Mouse (Mus musculus) thymus, adult 18-20 months (tissue): ENCODE data around the gene 4931422A03Rik.

Experiments
- DNase-seq, 2 experiments: peaks; one replicate each; pipeline ENCODE4 v3.0.0; 2022; ENCODE audit warnings: mixed read lengths in 2 of 2

4931422A03Rik gene

DNA sequence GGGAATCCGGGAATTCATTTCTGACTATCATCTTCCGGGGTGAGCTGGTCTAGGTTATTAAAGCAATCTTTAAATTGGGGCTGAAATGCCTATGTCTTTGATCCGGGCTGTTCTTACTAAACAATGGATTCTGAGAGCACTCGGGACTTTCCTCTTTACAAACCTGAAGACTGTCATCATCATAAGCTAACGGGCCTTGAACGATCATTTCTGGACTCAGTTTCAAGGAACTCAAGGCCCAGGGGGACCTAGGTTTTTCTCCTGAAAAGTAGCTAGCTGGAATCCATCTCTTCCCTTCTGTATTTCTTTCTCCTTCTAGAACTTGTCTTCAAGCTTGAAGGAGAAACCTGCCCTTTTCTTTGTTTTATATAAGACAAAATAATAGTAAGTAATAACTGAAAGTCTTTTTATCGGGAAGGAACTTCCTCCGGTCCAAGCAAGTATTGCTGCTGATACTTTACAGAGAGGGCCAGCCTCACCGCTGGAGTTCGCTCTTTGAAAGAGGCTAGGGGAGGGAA, 59.2 kb downstream of the 4931422A03Rik start:
- no peak for DNase-seq

DNA sequence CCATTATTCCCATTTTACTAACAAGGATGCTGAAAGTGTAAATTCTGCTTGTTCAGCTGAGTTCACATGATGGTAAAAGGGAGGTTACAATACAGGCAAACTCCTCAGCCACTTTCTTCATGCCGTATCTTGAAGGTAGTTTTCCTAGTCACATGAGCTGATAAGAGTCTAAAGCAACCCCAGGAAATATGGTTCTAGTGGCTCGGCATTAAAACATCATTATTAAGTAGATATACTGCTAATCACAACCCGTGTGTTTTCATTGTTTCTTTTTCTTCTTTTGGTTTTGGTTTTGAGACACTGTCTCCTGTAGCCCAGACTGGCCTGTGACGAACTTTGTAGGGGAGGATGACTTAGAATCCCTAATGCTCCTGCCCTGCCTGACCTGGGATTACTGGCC, 60.0 kb downstream of the 4931422A03Rik start:
- DNase-seq: no peak

DNA sequence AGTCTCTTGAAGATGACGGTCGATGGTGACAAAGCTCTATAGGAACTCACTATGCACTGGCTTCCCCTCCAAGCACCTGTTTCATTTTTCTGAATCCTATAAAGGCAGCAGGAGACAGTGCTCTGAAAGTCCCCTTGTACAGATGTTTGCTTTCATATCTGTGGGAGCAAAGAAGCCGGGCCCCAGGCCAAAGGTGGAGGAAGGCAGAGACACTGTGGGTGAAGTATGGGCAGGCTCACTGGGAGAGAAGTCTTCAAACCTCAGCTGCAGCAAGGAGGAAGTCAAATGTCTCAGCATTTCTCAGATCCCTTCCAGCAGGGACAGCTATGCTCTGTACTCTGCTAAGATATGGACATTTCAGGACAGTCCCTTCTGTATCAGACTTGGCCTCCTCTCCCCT, 62.8 kb downstream of the 4931422A03Rik start:
- no peak for DNase-seq

DNA sequence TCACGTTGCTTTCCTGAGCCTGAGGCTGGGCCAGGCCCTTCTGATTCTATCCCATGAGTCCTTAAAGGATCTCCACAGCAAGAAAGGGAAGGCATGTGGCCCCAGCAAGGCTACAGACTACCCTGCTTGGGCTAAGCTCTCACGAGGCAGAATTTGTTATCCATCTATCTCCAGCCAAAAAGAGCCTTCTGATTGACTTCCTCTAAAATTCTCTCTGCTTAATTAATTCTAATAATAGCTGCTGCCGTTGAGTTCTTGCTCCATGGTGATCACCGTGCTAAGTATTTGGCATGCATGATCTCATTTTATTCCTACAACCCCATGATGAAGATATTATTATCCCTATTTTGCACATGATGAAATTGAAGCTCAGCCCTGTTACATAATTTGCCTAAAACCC, 65.8 kb downstream of the 4931422A03Rik start:
- DNase-seq: no peak

DNA sequence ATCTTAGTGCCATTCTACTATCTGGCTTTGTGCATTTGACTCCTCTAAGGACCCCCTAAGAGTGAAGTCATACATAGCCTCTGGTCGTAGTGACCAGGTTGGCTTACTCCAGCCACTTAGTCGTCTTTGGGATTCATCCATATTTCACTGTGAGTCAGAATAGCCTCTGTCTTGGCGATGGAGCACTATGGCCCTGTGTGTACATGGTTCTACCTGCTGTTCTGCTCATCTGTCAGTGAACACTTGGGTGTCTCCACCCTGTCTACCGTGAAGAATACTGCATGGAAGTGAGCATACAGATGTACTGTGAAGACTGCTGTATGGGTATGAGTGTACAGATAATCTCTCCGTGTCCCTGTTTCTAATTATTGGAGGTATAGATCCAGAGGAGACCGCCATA, 68.6 kb downstream of the 4931422A03Rik start:
- DNase-seq: no peak

DNA sequence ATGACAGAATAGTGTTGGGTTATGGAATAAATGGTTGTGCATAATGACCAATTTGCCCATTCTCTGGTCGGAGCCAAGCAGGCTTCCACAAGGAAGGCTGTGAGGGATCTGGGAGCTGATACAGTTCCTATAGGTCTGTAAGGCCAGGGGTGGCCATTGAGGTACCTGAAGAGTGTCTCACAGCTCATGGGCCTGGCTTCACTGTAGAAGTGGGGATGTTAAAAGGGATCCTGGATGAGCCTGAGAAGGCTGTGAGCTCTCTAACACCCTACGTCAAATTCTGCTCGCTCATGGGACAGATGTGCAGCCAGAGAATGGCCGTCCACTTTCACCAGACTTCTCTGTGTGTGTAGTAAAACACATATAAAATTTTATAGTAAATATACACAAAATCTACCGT, 69.1 kb downstream of the 4931422A03Rik start:
- DNase-seq: no peak

DNA sequence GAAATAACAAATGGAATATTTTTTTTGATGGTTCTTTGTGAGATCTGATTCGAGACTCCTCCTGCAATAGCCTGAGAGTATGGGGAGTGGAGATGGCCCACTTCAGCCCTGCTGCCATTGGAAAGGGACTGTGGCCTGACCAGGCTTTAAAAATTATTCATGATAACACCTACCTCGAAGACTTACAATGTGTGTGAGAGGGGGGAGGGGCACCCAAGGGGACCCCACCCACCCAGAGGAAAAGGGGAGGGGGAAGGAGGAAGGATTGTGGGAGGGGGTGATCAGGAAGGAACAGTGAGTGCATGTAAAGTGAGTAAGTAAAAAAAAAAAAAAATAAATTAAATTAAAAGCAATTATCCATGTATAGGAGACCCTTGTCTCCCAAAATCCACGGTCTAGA, 69.5 kb downstream of the 4931422A03Rik start:
- no peak for DNase-seq

DNA sequence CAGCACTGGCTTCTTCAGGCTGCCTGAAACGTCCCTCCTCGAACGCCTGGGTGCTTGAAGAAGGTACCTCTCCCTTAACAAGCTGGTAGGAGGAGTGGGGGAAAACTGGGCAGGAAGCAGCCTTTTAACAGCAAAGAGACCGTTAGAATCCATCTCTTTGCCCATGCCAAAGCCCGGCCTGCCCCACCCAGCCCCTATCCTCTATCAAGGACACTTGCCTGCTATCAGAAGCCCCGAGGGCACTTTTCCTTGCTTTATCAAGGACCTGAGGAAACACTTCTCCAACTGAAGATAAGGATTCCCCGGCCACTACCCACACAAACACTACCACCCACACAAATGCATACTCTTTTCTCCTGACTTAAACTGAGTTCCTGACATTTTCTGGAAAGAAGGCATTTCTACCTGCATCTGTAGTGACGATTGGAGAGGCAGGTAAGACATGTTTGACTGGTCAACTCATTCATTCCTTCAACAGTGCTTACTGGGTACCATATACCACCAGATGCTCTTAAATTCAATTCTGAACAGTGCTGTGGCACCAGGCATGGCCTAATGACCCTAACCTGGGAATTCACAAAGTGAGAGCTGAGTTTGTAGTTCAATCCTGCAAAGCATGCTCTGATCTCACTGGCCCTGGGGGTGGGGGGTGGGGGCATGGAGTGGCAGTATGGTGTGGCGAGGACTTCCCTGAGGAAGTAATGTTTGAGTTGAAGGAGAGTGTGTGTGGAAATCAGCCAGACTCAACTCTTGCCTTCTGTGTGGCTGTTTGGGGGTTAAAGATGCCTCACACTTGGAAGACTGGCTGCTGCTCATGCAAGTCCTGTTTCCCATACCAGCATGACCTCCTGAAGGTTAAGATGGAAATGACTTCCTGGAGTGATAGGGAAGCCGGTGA, 70.3 kb downstream of the 4931422A03Rik start, which contains the start of gene Lmo2:
TSS of gene Lmo2 (plus strand) at position 338 of the 898 bp plus-strand sequence.
- DNase-seq: no peak

- DNase-seq: no peak
Observed at GRCm38 (mm10) chr2:103956867-103957266, 71.3 kb downstream of the 4931422A03Rik start.

- no peak for DNase-seq
Observed at GRCm38 (mm10) chr2:103955714-103956113, 72.4 kb downstream of the 4931422A03Rik start.

GRCm38 (mm10) chr2:103953050-103953835, 74.9 kb downstream of the 4931422A03Rik start:
- no peak for DNase-seq

DNA sequence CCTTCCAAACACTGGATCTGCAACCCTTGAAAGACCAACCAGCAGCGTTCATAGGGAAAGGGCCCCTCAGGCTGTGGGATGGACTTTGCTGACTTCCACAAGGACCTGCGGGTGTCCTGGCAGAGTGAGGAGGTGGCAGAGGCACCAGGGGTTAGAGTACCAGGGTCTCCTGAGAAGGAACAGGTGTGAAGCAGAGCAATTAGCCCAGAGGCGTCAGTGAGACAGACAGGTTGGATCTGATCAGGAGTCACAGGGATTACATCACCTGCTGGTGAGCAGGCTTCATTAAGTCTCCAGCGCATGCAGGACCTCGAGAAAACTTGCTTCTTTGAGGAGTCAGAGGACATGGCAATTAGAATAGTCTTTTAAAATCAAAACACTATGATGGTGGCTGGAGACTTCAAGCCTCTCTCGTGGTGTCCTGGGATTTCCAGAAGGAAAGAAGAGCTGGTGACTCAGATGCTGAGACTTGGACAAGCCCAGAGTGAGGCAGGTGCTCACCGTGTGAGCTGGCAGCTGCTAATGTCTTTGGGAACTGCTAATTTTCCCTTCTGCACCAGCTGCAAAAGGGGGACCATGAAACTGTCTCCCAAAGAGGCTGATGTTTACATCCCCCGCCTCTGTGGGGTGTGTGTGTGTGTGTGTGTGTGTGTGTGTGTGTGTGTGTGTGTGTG, 80.0 kb downstream of the 4931422A03Rik start:
- no peak for DNase-seq

- DNase-seq: no peak
Observed at GRCm38 (mm10) chr2:103946892-103947291, 81.3 kb downstream of the 4931422A03Rik start.

DNA sequence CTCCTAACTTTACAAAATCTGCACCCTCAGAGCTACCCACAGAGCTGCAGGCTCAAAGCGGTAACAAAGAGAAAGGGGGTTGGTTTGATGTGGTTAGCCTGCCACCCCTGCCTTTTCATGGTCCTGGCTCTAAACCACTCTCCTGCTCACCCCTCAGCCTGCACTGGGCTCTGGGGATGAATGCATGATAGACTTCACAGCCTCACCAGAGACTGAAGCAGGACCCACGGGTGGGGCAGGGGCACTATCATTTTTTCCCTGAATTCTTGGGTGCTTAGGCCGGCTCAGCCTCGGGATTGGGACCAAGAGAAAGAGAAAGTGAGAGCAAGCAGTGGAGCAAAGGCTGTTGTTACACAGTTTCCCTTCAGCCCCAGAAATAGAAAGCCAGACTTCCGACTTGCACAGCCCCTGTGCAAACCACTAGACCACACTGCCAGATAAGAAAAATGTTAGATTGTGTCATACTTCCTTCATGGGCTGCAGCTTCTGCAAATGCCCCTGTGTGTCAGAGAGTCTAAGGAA, 82.5 kb downstream of the 4931422A03Rik start:
- peak in 1 of 2 experiments; percentile 14 for DNase-seq

DNA sequence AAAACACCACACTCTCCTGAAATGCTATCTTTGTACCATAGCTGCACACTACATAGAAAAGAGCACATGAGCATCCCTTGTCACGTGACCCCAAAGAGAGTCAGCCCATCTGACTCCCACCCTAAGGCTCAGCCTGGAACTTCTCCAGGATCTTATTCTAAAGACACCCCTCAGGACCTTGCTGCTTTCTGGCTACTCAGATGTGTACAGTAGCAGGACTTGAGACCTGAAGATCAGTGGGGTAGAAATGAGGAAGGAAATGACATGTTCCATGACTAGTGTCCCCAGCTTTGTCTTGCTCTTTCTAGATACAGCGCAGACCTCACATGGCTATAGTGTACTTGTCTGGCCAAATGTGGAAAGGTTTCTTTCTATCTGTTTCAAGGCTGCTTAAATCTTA, 83.3 kb downstream of the 4931422A03Rik start:
- no peak for DNase-seq

DNA sequence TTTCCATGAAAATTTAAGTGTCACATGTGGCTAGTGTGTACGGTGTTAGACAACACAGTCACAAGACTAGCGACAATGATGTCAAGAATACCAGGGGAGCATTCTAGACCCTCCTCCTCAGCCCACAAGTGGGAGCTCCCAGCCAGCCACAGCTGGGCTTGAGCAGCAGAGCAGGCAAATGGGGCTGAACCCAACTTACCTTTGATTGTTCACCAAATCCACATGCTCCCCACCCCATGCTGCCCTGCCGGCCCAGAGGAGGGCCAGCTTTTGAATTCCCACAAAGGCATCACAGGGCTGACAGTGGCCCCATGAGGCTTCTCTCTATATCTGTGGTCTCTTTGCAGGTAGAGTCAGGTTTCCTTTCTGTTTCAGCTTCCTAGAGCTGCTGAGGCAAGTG, 87.1 kb downstream of the 4931422A03Rik start:
- DNase-seq: no peak

DNA sequence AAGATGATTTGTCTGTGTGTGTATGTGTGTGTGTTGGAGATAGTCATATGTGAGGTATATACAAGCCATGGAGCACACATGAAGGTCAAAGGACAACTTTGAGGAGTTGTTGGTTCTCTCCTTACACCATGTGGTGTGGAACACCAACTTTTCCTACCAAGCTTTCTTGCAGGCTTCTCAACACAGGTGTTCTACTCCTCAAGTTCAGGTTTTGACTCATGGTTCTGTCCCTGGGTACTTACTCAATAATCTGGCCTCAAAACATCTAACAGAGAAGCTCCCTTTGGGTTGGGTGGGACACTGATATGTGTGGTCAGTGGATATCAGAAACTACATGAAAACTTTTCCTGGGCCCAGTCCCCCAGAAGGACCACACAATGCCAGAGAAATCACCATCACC, 89.2 kb downstream of the 4931422A03Rik start:
- DNase-seq: no peak

DNA sequence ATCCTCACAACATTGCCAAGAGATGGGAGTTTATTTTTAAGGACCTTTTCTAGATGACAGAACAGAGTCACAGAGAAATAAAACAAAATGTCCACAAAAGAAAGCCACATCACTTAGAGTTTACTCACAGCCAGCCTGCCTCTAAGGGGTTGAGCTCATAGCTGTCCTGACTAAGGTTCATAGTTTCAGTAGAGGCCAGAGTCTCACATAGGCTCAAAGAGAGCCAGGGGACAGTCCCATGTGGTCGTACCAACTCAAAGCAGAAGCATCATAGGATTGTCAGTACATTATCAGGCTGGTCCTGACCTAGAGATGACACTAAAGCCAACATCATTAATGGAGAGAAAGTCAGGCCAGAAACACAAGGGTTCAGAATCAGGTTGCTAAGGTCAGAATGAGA, 89.6 kb downstream of the 4931422A03Rik start:
- no peak for DNase-seq

DNA sequence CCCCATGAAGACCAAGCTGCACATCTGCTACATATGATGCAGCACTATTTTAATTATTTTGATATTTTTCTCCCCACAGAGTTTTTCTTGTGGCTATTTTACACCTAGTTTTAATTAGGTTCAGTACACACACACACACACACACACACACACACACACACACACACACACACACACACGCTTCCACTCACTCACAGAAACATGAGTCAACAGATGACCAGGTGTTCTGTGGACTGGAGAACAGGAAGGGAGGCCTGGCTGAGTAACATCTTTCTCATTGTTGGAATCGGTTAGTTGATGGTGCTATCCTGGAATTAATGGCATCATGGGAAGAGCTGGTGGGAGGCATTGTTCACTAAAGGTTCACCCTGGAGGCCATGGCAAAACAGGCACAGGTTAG, 90.5 kb downstream of the 4931422A03Rik start:
- no peak for DNase-seq

GRCm38 (mm10) chr2:103936666-103937065, 91.5 kb downstream of the 4931422A03Rik start:
- DNase-seq: no peak

- no peak for DNase-seq
Observed at GRCm38 (mm10) chr2:103935691-103936435, 92.3 kb downstream of the 4931422A03Rik start.

DNA sequence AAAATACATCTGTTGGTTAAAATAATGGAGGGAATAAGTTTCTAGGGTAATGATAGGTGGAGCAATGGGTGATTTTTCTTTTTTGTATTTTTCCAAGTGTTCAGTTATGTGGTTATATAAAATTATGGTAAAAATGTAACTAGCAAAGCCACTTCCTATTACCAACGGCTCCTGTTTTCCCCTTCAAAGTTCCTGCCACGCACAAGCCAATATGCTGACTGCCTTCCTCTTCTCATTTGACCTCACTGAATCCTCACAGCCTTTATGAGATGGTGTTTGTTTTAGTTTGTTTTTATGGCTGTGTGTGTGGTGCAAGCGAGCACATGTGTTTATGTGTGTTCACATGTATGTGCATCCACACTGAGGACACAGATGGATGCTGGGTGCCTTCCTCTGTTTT, 93.5 kb downstream of the 4931422A03Rik start:
- DNase-seq: no peak
